Mouse (Mus musculus) heart, postnatal 14 days (tissue): ENCODE measurements around the gene Obsl1. TPM values are rescaled to one million over a fixed set of nuclear protein-coding genes. Genes with fewer than 3 reads are reported as not detected.
A peak's percentile ranks its signal among the peaks of the same experiment; 100 is the strongest.

ENCODE experiments used
- DNase-seq, 2 experiments: peaks; one replicate each; pipeline ENCODE4 v3.0.0; 2021 to 2022
- intact Hi-C: fragments of 180-260 bp; cut with DNase I; formaldehyde crosslinking; loops from one replicate; pipeline ENCODE4 v1.15.1; 2025
- total RNA-seq, 2 experiments: library from RNA; stranded (reverse); gene quantifications; 2 replicates each; pipeline ENCODE4 v1.2.3; 2021

The Obsl1 gene
- total RNA-seq, 2 experiments from 2014 or later: 166 to 172 TPM

DNA sequence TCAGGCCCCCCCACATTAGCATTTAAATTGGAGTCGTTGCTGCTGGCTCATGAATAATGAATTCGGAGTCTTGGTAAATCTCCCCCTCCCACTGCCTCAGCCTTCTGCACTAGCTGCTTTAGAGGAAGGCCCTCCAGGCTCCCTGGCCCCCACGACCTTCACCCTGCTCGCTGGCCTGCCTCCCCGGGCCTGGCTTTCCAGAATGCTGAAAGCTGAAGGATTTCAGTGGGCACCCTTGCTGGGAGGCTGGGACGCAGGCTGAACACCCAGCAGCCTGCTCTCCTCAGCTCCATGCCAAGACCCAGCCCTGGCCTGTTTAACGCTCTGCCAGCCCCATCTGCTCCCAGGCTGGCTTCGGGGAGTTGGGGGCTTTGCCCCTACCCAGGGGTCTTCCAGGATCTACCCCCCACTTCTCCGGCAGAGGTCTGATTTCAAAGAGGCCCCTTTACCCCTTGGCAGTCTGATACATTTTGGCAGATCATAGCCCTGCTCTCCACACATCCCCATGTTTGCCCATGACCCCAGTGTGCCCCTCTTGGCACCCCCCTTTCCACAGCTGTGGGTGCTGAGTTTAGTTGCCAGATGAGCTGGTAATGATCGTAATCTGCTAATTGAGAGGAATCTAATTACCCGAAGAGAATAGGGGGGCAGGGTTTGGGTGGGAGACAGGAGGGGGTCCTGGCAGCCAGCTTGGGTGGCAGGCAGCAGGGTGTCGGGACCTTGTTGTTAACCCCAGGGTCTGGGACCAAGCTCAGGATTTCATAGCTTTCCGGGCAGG, 62.8 kb downstream of the Obsl1 start:
- no peak for DNase-seq
- intact Hi-C loops: no loop called here

- intact Hi-C loops: no loop called here
- DNase-seq: no peak
Measured at GRCm38 (mm10) chr1:75442811-75443210, 63.4 kb downstream of the Obsl1 start.

- no peak for DNase-seq
- intact Hi-C loops: no loop called here
Measured at GRCm38 (mm10) chr1:75442171-75442570, 64.1 kb downstream of the Obsl1 start.

DNA sequence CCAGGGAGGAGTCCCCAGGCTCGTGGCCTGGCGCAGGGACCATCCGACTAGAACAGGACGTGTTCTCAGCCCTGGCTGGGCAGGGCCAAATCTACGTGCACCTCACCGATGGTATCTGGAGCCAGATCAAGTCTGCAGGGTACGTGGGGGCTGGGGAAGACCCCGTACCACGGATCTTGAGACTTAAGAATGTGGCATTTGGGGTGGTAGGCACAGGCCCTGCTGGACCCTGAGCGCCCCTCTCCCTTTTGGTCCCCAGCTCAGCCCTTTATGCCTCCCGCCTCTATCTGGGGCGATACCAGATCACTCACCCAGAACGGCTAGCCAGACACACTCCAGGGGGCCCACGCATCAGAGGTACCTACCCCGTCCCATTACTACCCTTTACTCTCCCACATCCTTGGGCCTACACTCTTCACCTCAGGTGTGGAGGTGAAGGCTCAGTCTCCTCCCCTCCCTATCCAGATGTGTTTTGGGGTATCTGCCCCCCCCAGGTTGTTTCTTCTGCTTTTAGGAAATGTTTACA, 64.7 kb downstream of the Obsl1 start:
- intact Hi-C loops: no loop called here
- DNase-seq: no peak

- DNase-seq: no peak
- intact Hi-C loops: no loop called here
Measured at GRCm38 (mm10) chr1:75440661-75441060, 65.6 kb downstream of the Obsl1 start.

- DNase-seq: no peak
- intact Hi-C loops: no loop called here
Measured at GRCm38 (mm10) chr1:75438782-75439181, 67.5 kb downstream of the Obsl1 start.

- DNase-seq: peak; percentile 74 to 84
- intact Hi-C loops: no loop called here
Measured at GRCm38 (mm10) chr1:75435475-75436328, 70.5 kb downstream of the Obsl1 start, which contains the start of gene Gmppa. TSS of gene Gmppa (plus strand) at chr1:75435930.

Other genes with a start within 250 kb of the Obsl1 start
- gene Ptprn, start 241.9 kb downstream of the Obsl1 start, total RNA-seq: under 1 TPM; 0.44 to 0.60 TPM
- gene Resp18, start 228.0 kb downstream of the Obsl1 start, total RNA-seq: not detected
- gene Dnpep, start 188.5 kb downstream of the Obsl1 start, total RNA-seq: 10 to 100 TPM; 85.6 to 88.5 TPM
- gene Des, start 146.1 kb downstream of the Obsl1 start, total RNA-seq: 1,000 to 10,000 TPM; 1,039 to 1,057 TPM
- gene Speg, start 131.2 kb downstream of the Obsl1 start, total RNA-seq: 100 to 1,000 TPM; 125 to 126 TPM
- gene Gmppa, start 70.5 kb downstream of the Obsl1 start, total RNA-seq: 10 to 100 TPM; 32.3 to 32.5 TPM
- not detected for gene Asic4, start 56.0 kb downstream of the Obsl1 start, total RNA-seq
- 10 to 100 TPM; 29.5 to 30.1 TPM for gene Chpf, start 27.1 kb downstream of the Obsl1 start, total RNA-seq
- under 1 TPM; 0.26 to 0.88 TPM for gene Tmem198, start 26.9 kb downstream of the Obsl1 start, total RNA-seq
- gene Inha, start 625 bp upstream of the Obsl1 start, total RNA-seq: 1 to 10 TPM; 6.0 to 7.8 TPM
- 10 to 100 TPM; 10.3 to 13.9 TPM for gene Stk11ip, start 15.1 kb upstream of the Obsl1 start, total RNA-seq
- 100 to 1,000 TPM; 172 to 178 TPM for gene Slc4a3, start 39.8 kb upstream of the Obsl1 start, total RNA-seq